Mouse (Mus musculus): ENCODE results near the gene Hadhb. TPM values are rescaled to one million over a fixed set of nuclear protein-coding genes. Genes with fewer than 3 reads are reported as not detected.
A peak's percentile ranks its signal among the peaks of the same experiment; 100 is the strongest.

Hadhb gene
- polyA plus RNA-seq, 1 experiment from 2014 or later = 447 TPM

GRCm38 (mm10) chr5:30214889-30215288, 59.8 kb downstream of the Hadhb start:
- no peak for ATAC-seq
- H3K4me3 ChIP-seq (ENCODE audit: low read depth, low read length) = no peak overlapping the region
- DNase-seq = peak; percentile 69
- H3K27ac ChIP-seq (ENCODE audit: low read depth) = no peak overlapping the region
- H3K9ac ChIP-seq (replicated peaks) = no peak overlapping the region
- H3K9me3 ChIP-seq (ENCODE audit: low read length) = no peaks in the 10 kb centered on the region
- WGBS (ENCODE audit: insufficient replicate concordance) = 10% methylated on average over 4 of the region's 4 CpGs
- H3K4me2 ChIP-seq (ENCODE audit: low read depth, low read length) = no peak overlapping the region
- H3K27me3 ChIP-seq (ENCODE audit: insufficient read depth, low read length) = no peaks in the 10 kb centered on the region
- no peaks in the 10 kb centered on the region for H3K4me1 ChIP-seq (ENCODE audit: insufficient read depth)
- TF ChIP-seq CTCF (IDR thresholded peaks at IDR 0.05; ENCODE audit: low read depth) = peak; percentile 80
- no peak for TF ChIP-seq EP300 (IDR thresholded peaks at IDR 0.05; ENCODE audit: low read depth)
- H3K36me3 ChIP-seq (replicated peaks; ENCODE audit: insufficient read depth, low read length) = no peaks in the 10 kb centered on the region

GRCm38 (mm10) chr5:30215970-30216369, 60.9 kb downstream of the Hadhb start:
- Histone ChIP-seq H3K9me3 (ENCODE audit: low read length) (no peaks in the 10 kb centered on the region), H3K9ac (replicated peaks) (no peak overlapping the region), H3K4me2 (ENCODE audit: low read depth, low read length) (no peak overlapping the region), H3K4me3 (ENCODE audit: low read depth, low read length) (no peak overlapping the region), H3K36me3 (replicated peaks; ENCODE audit: insufficient read depth, low read length) (no peaks in the 10 kb centered on the region), H3K27ac (ENCODE audit: low read depth) (no peak overlapping the region), H3K4me1 (ENCODE audit: insufficient read depth) (no peaks in the 10 kb centered on the region), H3K27me3 (ENCODE audit: insufficient read depth, low read length) (no peaks in the 10 kb centered on the region)
- DNase-seq (no peak), ATAC-seq (no peak)
- 55% methylated on average over 5 of the region's 5 CpGs for WGBS (ENCODE audit: insufficient replicate concordance)
- no peak for TF ChIP-seq CTCF (IDR thresholded peaks at IDR 0.05; ENCODE audit: low read depth)
- TF ChIP-seq EP300 (IDR thresholded peaks at IDR 0.05; ENCODE audit: low read depth) = no peak

GRCm38 (mm10) chr5:30219715-30220114, 64.7 kb downstream of the Hadhb start:
- no peak overlapping the region for H3K4me2 ChIP-seq (ENCODE audit: low read depth, low read length)
- WGBS (ENCODE audit: insufficient replicate concordance) = 82% methylated on average over 2 of the region's 2 CpGs
- ATAC-seq (no peak), DNase-seq (no peak)
- TF ChIP-seq EP300 (IDR thresholded peaks at IDR 0.05; ENCODE audit: low read depth) = no peak
- no peak for TF ChIP-seq CTCF (IDR thresholded peaks at IDR 0.05; ENCODE audit: low read depth)
- no peaks in the 10 kb centered on the region for H3K36me3 ChIP-seq (replicated peaks; ENCODE audit: insufficient read depth, low read length)
- no peaks in the 10 kb centered on the region for H3K9me3 ChIP-seq (ENCODE audit: low read length)
- H3K4me3 ChIP-seq (ENCODE audit: low read depth, low read length) = no peak overlapping the region
- H3K27me3 ChIP-seq (ENCODE audit: insufficient read depth, low read length) = no peaks in the 10 kb centered on the region
- no peak overlapping the region for H3K9ac ChIP-seq (replicated peaks)
- no peaks in the 10 kb centered on the region for H3K4me1 ChIP-seq (ENCODE audit: insufficient read depth)
- H3K27ac ChIP-seq (ENCODE audit: low read depth) = no peak overlapping the region

GRCm38 (mm10) chr5:30220666-30221065, 65.6 kb downstream of the Hadhb start:
- Histone ChIP-seq H3K4me2 (ENCODE audit: low read depth, low read length) (no peak overlapping the region), H3K4me1 (ENCODE audit: insufficient read depth) (no peaks in the 10 kb centered on the region), H3K9ac (replicated peaks) (no peak overlapping the region), H3K36me3 (replicated peaks; ENCODE audit: insufficient read depth, low read length) (no peaks in the 10 kb centered on the region), H3K27ac (ENCODE audit: low read depth) (no peak overlapping the region), H3K27me3 (ENCODE audit: insufficient read depth, low read length) (no peaks in the 10 kb centered on the region), H3K4me3 (ENCODE audit: low read depth, low read length) (no peak overlapping the region), H3K9me3 (ENCODE audit: low read length) (no peaks in the 10 kb centered on the region)
- 85% methylated on average over 8 of the region's 8 CpGs for WGBS (ENCODE audit: insufficient replicate concordance)
- TF ChIP-seq CTCF (IDR thresholded peaks at IDR 0.05; ENCODE audit: low read depth) (no peak), EP300 (IDR thresholded peaks at IDR 0.05; ENCODE audit: low read depth) (no peak)
- DNase-seq = no peak
- ATAC-seq = no peak

GRCm38 (mm10) chr5:30222681-30223080, 67.6 kb downstream of the Hadhb start:
- no peak overlapping the region for H3K4me3 ChIP-seq (ENCODE audit: low read depth, low read length)
- no peaks in the 10 kb centered on the region for H3K9me3 ChIP-seq (ENCODE audit: low read length)
- WGBS (ENCODE audit: insufficient replicate concordance) = 95% methylated on average over 8 of the region's 8 CpGs
- H3K4me2 ChIP-seq (ENCODE audit: low read depth, low read length) = no peak overlapping the region
- no peaks in the 10 kb centered on the region for H3K4me1 ChIP-seq (ENCODE audit: insufficient read depth)
- no peaks in the 10 kb centered on the region for H3K36me3 ChIP-seq (replicated peaks; ENCODE audit: insufficient read depth, low read length)
- H3K27ac ChIP-seq (ENCODE audit: low read depth) = no peak overlapping the region
- no peaks in the 10 kb centered on the region for H3K27me3 ChIP-seq (ENCODE audit: insufficient read depth, low read length)
- no peak for DNase-seq
- TF ChIP-seq CTCF (IDR thresholded peaks at IDR 0.05; ENCODE audit: low read depth) = no peak
- TF ChIP-seq EP300 (IDR thresholded peaks at IDR 0.05; ENCODE audit: low read depth) = no peak
- ATAC-seq = no peak
- H3K9ac ChIP-seq (replicated peaks) = no peak overlapping the region

- Histone ChIP-seq H3K36me3 (replicated peaks; ENCODE audit: insufficient read depth, low read length) (no peaks in the 10 kb centered on the region), H3K4me1 (ENCODE audit: insufficient read depth) (peaks cover 29% of the 10 kb centered on the region), H3K9me3 (ENCODE audit: low read length) (no peaks in the 10 kb centered on the region), H3K9ac (replicated peaks) (no peak overlapping the region), H3K27me3 (ENCODE audit: insufficient read depth, low read length) (no peaks in the 10 kb centered on the region), H3K4me2 (ENCODE audit: low read depth, low read length) (no peak overlapping the region), H3K27ac (ENCODE audit: low read depth) (no peak overlapping the region), H3K4me3 (ENCODE audit: low read depth, low read length) (no peak overlapping the region)
- no peak for ATAC-seq
- peak; percentile 64 for TF ChIP-seq CTCF (IDR thresholded peaks at IDR 0.05; ENCODE audit: low read depth)
- TF ChIP-seq EP300 (IDR thresholded peaks at IDR 0.05; ENCODE audit: low read depth) = no peak
- 71% methylated on average over 4 of the region's 4 CpGs for WGBS (ENCODE audit: insufficient replicate concordance)
- DNase-seq = peak; percentile 32
These were observed 75.9 kb downstream of the Hadhb start for GRCm38 (mm10) chr5:30230901-30231300.

- Histone ChIP-seq H3K9ac (replicated peaks) (peak overlapping the region; percentile 64), H3K36me3 (replicated peaks; ENCODE audit: insufficient read depth, low read length) (no peaks in the 10 kb centered on the region), H3K4me3 (ENCODE audit: low read depth, low read length) (peak overlapping the region; percentile 82), H3K27me3 (ENCODE audit: insufficient read depth, low read length) (no peaks in the 10 kb centered on the region), H3K27ac (ENCODE audit: low read depth) (peak overlapping the region; percentile 83), H3K4me1 (ENCODE audit: insufficient read depth) (peaks cover 35% of the 10 kb centered on the region), H3K9me3 (ENCODE audit: low read length) (no peaks in the 10 kb centered on the region), H3K4me2 (ENCODE audit: low read depth, low read length) (peak overlapping the region; percentile 91)
- 31% methylated on average over 16 of the region's 16 CpGs for WGBS (ENCODE audit: insufficient replicate concordance)
- ATAC-seq (peak; percentile 53), DNase-seq (no peak)
- TF ChIP-seq EP300 (IDR thresholded peaks at IDR 0.05; ENCODE audit: low read depth) (no peak), CTCF (IDR thresholded peaks at IDR 0.05; ENCODE audit: low read depth) (no peak)
These were observed 76.8 kb downstream of the Hadhb start for GRCm38 (mm10) chr5:30231891-30232270.

All from liver, postnatal 0 days (tissue).